Mouse (Mus musculus): ENCODE data around the gene Repin1.

DNA sequence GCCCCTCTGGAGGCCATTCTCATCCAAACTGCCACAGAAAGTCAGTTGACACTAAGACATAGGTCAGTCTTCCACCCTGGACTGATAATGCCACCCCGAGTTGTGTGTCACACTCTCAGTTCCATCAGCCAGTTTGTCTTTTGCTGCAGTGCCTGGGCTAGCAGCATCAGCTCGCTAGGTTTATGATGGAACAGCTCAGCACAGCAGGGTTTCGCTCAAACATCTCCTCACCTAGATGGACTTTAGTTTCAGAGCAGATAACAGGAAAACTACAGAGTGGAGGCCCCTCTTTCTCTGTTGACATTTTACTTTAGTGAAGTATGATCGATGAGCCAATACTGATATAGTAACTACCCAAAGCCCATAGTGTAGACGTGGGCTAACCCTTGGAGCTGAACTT lies 21.1 kb downstream of the Repin1 start:
- no peak for TF ChIP-seq POLR2A (IDR thresholded peaks at IDR 0.05; ENCODE audit: insufficient read depth, low read depth, low read length)
- TF ChIP-seq CTCF (IDR thresholded peaks at IDR 0.05): no peak
- no peak for TF ChIP-seq EP300 (IDR thresholded peaks at IDR 0.05; ENCODE audit: insufficient read depth, low read depth, low read length)
